Mouse (Mus musculus) G1E (cell line): ENCODE measurements around the gene Slc15a1. TPM values are rescaled to one million over a fixed set of nuclear protein-coding genes. Genes with fewer than 3 reads are reported as not detected.
A peak's percentile ranks its signal among the peaks of the same experiment; 100 is the strongest.

Source experiments
- ATAC-seq: 2 replicates; pipeline ENCODE4 v1.8.0; 2016; ENCODE audit warnings: mild to moderate bottlenecking; ENCODE audit not compliant: insufficient number of reproducible peaks, poor library complexity, low FRiP score, severe bottlenecking; ENCODE audit errors: extremely low read depth
- DNase-seq: peaks from one replicate; pipeline ENCODE4 v3.0.0; 2012; ENCODE audit warnings: low spot score
- H3K27me3 ChIP-seq: 2 replicates; pipeline ENCODE4 v1.6.1; 2012; ENCODE audit warnings: mild to moderate bottlenecking, low read length, inconsistent platforms; ENCODE audit not compliant: insufficient read depth
- H3K36me3 ChIP-seq: replicated peaks from 2 replicates; pipeline ENCODE3; 2012; ENCODE audit warnings: mild to moderate bottlenecking, inconsistent platforms
- H3K4me1 ChIP-seq: 2 replicates; pipeline ENCODE4 v1.6.1; 2012; ENCODE audit warnings: low read depth, low read length, inconsistent platforms, mixed read lengths; ENCODE audit not compliant: insufficient read depth
- H3K4me3 ChIP-seq: 2 replicates; pipeline ENCODE4 v1.5.1; 2012; ENCODE audit warnings: low read depth, mild to moderate bottlenecking, inconsistent platforms, low read length, moderate library complexity, mixed read lengths
- H3K9me3 ChIP-seq: replicated peaks from 2 replicates; pipeline ENCODE4 v1.6.1; 2012; ENCODE audit warnings: inconsistent platforms
- CTCF ChIP-seq: IDR thresholded peaks from 2 replicates; pipeline ENCODE4 v1.5.1; 2012; ENCODE audit warnings: low read depth, low read length, inconsistent platforms, mixed read lengths
- GATA1 ChIP-seq: IDR thresholded peaks from 2 replicates; pipeline ENCODE4 v1.6.1; 2012; ENCODE audit warnings: borderline replicate concordance, low read length, inconsistent platforms, mixed read lengths
- GATA2 ChIP-seq: IDR thresholded peaks from 2 replicates; pipeline ENCODE4 v1.6.1; 2012; ENCODE audit warnings: low read depth, low read length, inconsistent platforms, borderline replicate concordance
- POLR2AphosphoS5 ChIP-seq: IDR thresholded peaks from 2 replicates; pipeline ENCODE4 v1.6.1; 2012; ENCODE audit warnings: low read depth, low read length, inconsistent platforms; ENCODE audit not compliant: insufficient replicate concordance
- TAL1 ChIP-seq: conservative IDR thresholded peaks from 2 replicates; pipeline ENCODE4 v1.6.1; 2012; ENCODE audit warnings: low read depth, low read length, inconsistent platforms, mixed read lengths
- polyA plus RNA-seq: library from polyadenylated mRNA; stranded (reverse); fragments of >175 nt; gene quantifications from 2 replicates; pipeline ENCODE4 v1.2.3, GENCODE M21; 2012
- total RNA-seq, 2 experiments: library from RNA; stranded (forward) in 1 of 2; stranded (reverse) in 1 of 2; fragments of 200-1000 nt in 1 of 2; fragments of >200 nt in 1 of 2; fragmentation: Nextera tagmentation in 1 of 2; gene quantifications; 2 replicates each; pipeline ENCODE4 v1.2.3; 2014 to 2017

The Slc15a1 gene
- total and polyA plus RNA-seq, 3 experiments, result 0.05 TPM; not detected in 2

DNA sequence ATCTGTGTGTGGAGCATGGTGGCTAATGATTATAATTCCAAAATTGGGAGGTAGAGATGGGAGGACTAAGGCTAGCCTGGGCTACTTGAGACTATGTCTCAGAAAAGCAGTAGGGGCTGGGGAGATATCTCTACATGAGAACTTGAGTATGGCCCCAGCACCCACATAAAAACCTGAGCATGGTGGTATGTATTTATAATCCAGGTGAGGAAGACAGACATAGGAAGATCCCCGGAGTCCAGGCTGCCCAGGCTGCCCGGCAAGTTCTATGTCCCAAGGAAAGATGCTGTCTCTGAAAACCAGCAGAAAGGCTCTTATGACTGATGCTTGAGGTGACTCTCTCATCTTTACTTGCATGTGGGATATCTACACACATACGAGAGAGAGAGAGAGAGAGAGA, 68.6 kb downstream of the Slc15a1 start:
- Histone ChIP-seq H3K4me1 (no peaks in the 10 kb centered on the region), H3K4me3 (no peak overlapping the region), H3K9me3 (no peaks in the 10 kb centered on the region), H3K36me3 (no peaks in the 10 kb centered on the region), H3K27me3 (peaks cover 24% of the 10 kb centered on the region)
- ATAC-seq (no peak), DNase-seq (no peak)
- TF ChIP-seq GATA2, result no peak
- no peak for TF ChIP-seq POLR2AphosphoS5
- no peak for TF ChIP-seq CTCF
- no peak for TF ChIP-seq GATA1
- no peak for TF ChIP-seq TAL1

DNA sequence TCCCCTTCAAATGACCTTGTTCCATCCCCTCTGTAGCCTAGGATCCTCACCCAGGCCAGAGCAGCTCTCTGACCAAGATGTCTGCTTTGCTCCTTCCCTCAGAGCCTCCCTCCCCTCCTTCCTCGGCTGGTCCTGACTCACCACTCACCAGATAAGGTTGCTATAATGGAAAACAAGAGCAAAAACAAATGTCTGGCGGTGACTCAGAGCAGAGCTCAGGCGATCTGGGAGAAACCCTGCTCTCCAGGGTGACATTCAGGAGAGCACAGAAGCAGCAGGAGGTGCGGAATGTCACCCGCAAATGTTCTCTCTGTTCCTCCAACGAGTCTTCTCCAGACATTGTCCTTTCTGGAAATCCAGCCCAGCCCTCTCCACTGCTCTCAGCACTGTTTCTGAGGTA, 69.3 kb downstream of the Slc15a1 start:
- peaks cover 27% of the 10 kb centered on the region for H3K27me3 ChIP-seq
- no peak for DNase-seq
- TF ChIP-seq POLR2AphosphoS5 (no peak), GATA2 (no peak), CTCF (no peak), GATA1 (no peak), TAL1 (no peak)
- H3K36me3 ChIP-seq, result no peaks in the 10 kb centered on the region
- no peak for ATAC-seq
- no peak overlapping the region for H3K4me3 ChIP-seq
- H3K4me1 ChIP-seq, result no peaks in the 10 kb centered on the region
- H3K9me3 ChIP-seq, result no peaks in the 10 kb centered on the region

DNA sequence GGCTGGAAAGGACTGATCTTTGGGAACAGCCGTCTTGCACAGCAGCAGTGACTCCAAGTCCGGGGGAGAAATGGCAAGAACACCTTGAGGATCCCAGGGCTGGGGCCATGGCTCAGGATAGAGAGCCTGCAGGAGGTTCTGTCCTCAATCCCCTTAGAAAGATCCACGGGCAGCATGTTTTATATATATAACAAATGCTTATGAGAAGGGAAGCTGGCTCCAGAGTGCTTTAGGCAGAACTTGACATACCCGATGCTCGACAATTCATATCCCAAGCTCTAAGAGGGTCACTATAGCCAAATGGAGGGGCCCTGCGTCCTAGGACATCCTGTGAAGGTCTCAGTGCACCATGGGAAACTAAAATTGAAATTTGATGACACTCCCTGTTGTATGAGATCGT, 73.8 kb downstream of the Slc15a1 start:
- peaks cover 25% of the 10 kb centered on the region for H3K27me3 ChIP-seq
- no peaks in the 10 kb centered on the region for H3K9me3 ChIP-seq
- ATAC-seq, result no peak
- no peak for DNase-seq
- no peak overlapping the region for H3K4me3 ChIP-seq
- TF ChIP-seq TAL1 (no peak), CTCF (no peak), GATA1 (no peak), POLR2AphosphoS5 (no peak), GATA2 (no peak)
- no peaks in the 10 kb centered on the region for H3K36me3 ChIP-seq
- H3K4me1 ChIP-seq, result peaks cover 16% of the 10 kb centered on the region

DNA sequence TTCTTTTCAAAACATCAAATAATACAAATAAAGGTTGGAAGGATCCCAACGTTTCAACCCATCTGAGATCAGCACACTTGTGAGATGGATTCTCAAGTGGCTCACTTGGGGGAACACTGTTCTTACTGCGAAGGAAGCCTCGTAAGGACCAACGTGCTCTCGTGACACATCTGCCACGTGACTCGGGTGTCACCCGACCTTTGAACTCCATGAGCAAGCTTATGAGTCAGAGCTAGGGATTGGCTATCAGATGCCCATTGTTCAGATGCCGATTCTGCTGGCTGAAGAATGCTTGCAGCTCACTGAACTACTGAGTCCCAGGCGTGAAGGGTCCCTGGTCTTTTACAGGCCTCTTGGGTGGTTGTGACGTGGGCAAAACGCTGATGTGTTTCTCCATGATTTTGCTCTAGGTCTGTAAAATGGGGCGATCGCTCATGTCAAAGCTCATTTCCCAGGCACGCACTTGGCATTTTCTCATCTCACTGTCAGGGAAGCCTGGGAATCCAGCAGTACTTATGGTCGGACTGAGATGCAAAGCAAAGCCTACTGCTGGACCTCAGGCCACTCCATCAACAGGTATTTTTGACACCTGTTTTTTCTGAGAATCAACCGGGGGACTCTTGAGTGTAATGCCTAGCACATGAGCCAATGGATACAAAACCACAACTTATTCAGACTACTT, 75.1 kb downstream of the Slc15a1 start:
- TF ChIP-seq TAL1, result no peak
- H3K27me3 ChIP-seq, result peaks cover 21% of the 10 kb centered on the region
- H3K9me3 ChIP-seq, result no peaks in the 10 kb centered on the region
- H3K4me3 ChIP-seq, result no peak overlapping the region
- no peak for DNase-seq
- no peak for ATAC-seq
- no peaks in the 10 kb centered on the region for H3K36me3 ChIP-seq
- peaks cover 17% of the 10 kb centered on the region for H3K4me1 ChIP-seq

DNA sequence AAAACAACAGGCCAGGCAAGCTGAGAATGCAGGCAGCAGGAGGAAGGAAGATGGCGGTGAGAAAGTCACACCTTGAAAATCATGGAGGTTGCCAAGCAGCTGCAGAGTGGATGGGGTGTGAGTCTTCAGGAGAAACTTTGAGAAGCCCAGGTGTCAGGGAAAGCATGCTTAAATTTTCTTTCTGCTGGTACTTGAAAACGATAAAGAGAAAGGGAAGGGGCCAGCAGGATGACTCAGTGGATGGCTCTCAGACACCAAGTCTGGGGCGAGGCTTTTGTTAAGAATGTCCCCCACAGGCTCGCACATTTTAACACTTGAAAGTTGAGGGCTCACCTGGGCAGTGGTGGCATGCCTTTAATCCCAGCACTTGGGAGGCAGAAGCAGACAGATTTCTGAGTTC, 76.9 kb downstream of the Slc15a1 start:
- Histone ChIP-seq H3K4me1 (peaks cover 26% of the 10 kb centered on the region), H3K36me3 (no peaks in the 10 kb centered on the region), H3K4me3 (no peak overlapping the region; the same call in 1 of the 2 replicates), H3K9me3 (no peaks in the 10 kb centered on the region), H3K27me3 (peaks cover 13% of the 10 kb centered on the region)
- no peak for TF ChIP-seq CTCF
- no peak for TF ChIP-seq GATA1
- TF ChIP-seq GATA2, result no peak
- no peak for TF ChIP-seq POLR2AphosphoS5
- ATAC-seq (no peak), DNase-seq (no peak)

DNA sequence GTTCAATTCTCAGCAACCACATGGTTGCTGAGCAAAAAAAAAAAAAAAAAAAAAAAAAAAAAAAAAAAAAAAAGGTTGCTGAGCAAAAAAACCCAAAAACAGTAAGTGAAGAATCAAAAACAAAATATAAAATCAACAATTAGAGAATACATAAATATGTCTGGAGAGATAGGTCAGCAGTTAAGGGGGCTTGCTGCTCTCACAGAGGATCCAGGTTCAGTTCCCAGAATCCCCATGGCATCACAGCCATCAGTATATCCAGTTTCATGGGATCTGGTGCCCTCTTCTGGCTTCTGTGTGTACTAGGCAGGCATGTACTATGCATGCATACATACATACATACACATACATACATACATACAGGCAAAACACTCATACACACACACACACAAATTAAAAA, 78.3 kb downstream of the Slc15a1 start:
- Histone ChIP-seq H3K36me3 (no peaks in the 10 kb centered on the region), H3K4me1 (peaks cover 38% of the 10 kb centered on the region), H3K4me3 (no peak overlapping the region), H3K27me3 (peaks cover 10% of the 10 kb centered on the region; the same call in 1 of the 2 replicates), H3K9me3 (no peaks in the 10 kb centered on the region)
- DNase-seq (no peak), ATAC-seq (no peak)
- TF ChIP-seq POLR2AphosphoS5 (no peak), CTCF (peak; percentile 10; the same call in 1 of the 2 replicates)
